Mouse (Mus musculus) frontal cortex, postnatal 10 days (tissue): ENCODE measurements around the gene Ano1.
A peak's percentile ranks its signal among the peaks of the same experiment; 100 is the strongest.

ENCODE experiments used
- DNase-seq, 2 experiments: peaks; one replicate each; pipeline ENCODE4 v3.0.0; 2022; ENCODE audit warnings: low spot score in 2 of 2, mixed read lengths in 1 of 2

The Ano1 gene

GRCm38 (mm10) chr7:144636000-144636399, 115.8 kb downstream of the Ano1 start:
- no peak for DNase-seq

GRCm38 (mm10) chr7:144634875-144635274, 116.9 kb downstream of the Ano1 start:
- DNase-seq: no peak

- DNase-seq: no peak
Measured at GRCm38 (mm10) chr7:144634450-144634849, 117.3 kb downstream of the Ano1 start.

- DNase-seq: no peak
Measured at GRCm38 (mm10) chr7:144632321-144632720, 119.5 kb downstream of the Ano1 start.

GRCm38 (mm10) chr7:144630622-144631021, 121.2 kb downstream of the Ano1 start:
- DNase-seq: no peak

- no peak for DNase-seq
Measured at GRCm38 (mm10) chr7:144628334-144628915, 123.3 kb downstream of the Ano1 start.

GRCm38 (mm10) chr7:144627606-144628333, 124.0 kb downstream of the Ano1 start:
- no peak for DNase-seq

- DNase-seq: no peak
Measured at GRCm38 (mm10) chr7:144626042-144626441, 125.7 kb downstream of the Ano1 start.

- DNase-seq: peak; percentile 20 to 39
Measured at GRCm38 (mm10) chr7:144620721-144621681, 130.8 kb downstream of the Ano1 start.

- no peak for DNase-seq
Measured at GRCm38 (mm10) chr7:144620315-144620714, 131.5 kb downstream of the Ano1 start.

- no peak for DNase-seq
Measured at GRCm38 (mm10) chr7:144615343-144615742, 136.4 kb downstream of the Ano1 start.

- no peak for DNase-seq
Measured at GRCm38 (mm10) chr7:144612829-144613228, 138.9 kb downstream of the Ano1 start.

GRCm38 (mm10) chr7:144612351-144612750, 139.4 kb downstream of the Ano1 start:
- DNase-seq: no peak

- DNase-seq: no peak
Measured at GRCm38 (mm10) chr7:144611595-144611994, 140.2 kb downstream of the Ano1 start.

GRCm38 (mm10) chr7:144609568-144609967, 142.2 kb downstream of the Ano1 start:
- no peak for DNase-seq

- DNase-seq: no peak
Measured at GRCm38 (mm10) chr7:144607862-144608261, 143.9 kb downstream of the Ano1 start.

GRCm38 (mm10) chr7:144604735-144605134, 147.0 kb downstream of the Ano1 start:
- no peak for DNase-seq

- no peak for DNase-seq
Measured at GRCm38 (mm10) chr7:144604291-144604690, 147.5 kb downstream of the Ano1 start.

GRCm38 (mm10) chr7:144600333-144600900, 151.4 kb downstream of the Ano1 start:
- DNase-seq: no peak

GRCm38 (mm10) chr7:144589508-144589907, 162.3 kb downstream of the Ano1 start:
- DNase-seq: no peak

GRCm38 (mm10) chr7:144587291-144587690, 164.5 kb downstream of the Ano1 start:
- DNase-seq: peak in 1 of 2 experiments; percentile 64

GRCm38 (mm10) chr7:144585648-144586047, 166.1 kb downstream of the Ano1 start:
- DNase-seq: peak in 1 of 2 experiments; percentile 67
